Mouse (Mus musculus) ovary, adult 18-20 months (tissue): Measurements from ENCODE around the gene Spryd4.
A peak's percentile ranks its signal among the peaks of the same experiment; 100 is the strongest.
"Not testable (repeated sequence)": the region's sequence is repeated elsewhere in the genome, so short reads cannot be mapped to it uniquely, and the experiment has no call there.

Experiments used
- DNase-seq: peaks from one replicate; pipeline ENCODE4 v3.0.0; 2022; ENCODE audit warnings: low spot score, mixed read lengths

Spryd4 gene

DNA sequence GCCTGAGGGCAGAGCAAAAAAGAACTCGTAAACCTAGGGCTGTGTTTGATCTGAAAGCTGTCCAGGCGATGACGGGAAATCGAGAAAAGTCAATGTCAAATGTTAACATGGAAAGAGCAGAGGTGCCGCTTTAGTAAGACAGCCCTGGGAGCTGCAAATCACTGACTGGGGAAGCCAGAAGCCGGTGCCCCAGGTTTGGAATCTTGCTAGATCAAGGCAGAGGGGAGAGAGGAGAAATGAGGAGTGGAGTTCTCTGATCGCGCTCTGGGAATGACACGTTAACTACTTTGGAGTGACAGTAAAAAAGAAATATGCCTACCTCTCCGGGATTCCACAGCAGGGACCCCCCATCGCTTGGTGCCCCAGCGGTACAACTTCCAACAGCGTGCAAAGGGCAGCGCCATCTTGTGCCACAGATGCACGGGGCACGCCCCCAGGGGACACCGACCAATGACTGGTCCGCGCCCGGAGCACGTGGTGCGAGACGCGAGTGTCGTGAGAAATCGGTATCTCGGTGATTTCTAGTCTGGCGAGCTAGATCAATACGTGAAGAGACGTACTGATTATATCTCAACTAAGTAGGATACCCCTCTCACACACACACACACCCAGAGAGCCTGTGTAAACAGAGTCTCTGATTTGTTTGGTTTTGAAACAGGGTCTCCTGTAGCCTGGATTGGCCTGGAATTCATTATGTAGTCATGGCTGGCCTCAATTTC is at the start of gene Spryd4:
TSS of gene Spryd4 (minus strand) at position 418 of the 719 bp plus-strand sequence.
- peak; percentile 77 for DNase-seq

DNA sequence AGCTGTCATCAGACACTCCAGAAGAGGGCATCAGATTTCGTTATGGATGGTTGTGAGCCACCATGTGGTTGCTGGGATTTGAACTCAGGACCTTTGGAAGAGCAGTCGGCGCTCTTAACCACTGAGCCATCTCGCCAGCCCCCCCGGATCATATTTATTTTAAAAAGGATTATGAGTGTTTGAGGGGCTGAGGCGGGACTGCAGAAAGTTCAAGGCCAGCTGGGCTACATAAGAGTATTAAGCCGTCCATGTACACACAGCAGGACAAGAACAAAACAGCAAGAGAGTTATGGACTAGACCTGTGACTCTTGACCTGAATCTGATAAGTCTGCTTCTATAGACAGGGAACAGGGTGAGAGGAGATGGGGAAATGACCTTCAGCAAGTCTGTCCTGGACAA is 48.8 kb upstream of the Spryd4 start:
- not testable (repeated sequence) for DNase-seq

DNA sequence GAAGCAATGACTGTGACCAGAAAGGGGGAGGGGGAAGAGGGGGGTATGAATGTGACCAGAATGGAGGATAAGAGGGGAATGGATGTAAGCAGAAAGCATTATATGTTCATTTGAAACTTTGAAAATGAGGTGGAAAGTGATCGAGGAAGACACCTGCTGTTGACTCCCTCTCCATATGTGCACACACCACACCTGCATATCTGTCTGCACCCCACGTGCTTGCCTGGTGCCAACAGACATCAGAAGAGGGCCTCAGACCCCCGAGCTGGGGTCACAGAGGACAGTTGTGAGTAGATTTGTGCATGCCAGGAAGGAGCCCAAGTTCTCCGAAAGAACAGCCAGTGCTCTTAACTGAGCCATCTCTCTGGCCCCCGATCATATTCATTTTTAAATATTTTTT is 48.3 kb upstream of the Spryd4 start:
- no peak for DNase-seq

DNA sequence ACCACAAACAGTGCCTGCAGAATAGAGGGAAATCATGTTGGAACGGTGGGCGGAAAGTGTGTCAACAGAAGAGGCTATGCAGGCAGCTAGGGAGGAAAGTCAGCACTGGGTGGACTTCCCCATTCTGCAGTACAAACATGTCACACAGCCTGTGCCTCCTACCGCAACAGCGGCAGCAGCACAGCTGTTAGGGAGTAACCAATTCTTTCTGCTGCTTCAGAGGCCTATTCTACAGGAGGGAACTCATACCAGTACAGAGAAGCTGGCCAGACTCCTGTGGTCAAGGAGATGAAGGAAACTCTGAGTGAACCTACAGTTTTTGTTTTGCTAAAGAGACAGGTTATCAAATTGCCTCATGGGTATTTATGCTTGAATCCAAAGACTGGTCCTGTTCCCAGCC is 47.3 kb upstream of the Spryd4 start:
- no peak for DNase-seq

DNA sequence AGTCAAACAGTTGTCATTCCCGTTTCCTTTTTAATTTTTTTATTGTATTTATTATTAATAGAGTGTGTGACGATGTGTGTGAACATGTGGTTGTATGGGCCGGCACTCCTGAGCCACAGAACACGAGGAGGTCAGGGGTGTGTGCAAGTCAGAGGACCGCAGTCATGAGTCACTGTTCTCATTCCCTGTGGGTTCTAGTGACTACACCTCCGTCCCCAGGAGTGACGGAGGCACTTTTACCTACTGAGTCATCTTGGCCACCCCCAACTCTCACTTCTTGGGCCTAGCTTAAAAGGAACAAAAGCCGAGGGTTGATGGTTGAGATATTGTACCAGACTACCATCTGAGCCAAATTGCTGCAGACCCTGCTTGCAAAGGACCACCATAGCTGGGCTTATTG is 44.7 kb upstream of the Spryd4 start:
- DNase-seq, result no peak

DNA sequence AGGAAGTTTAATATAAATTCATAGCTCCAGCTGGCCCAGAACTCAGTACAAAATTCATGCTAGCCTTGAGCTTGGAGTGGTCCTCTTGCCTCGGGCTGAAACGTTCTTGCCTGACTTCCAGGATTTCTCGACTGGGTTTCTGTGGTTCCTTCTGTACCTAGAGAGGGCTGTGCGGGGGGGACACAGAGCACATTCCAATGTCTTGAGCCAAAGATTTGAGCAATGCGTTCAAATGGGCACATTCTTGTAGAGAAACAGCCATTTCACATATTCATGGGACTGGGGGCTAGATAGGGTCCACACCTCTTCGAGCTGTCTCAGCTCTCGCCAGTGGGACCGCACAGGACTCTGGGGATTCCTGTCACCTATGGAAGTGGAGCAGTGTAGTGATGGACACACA is 44.3 kb upstream of the Spryd4 start:
- no peak for DNase-seq

DNA sequence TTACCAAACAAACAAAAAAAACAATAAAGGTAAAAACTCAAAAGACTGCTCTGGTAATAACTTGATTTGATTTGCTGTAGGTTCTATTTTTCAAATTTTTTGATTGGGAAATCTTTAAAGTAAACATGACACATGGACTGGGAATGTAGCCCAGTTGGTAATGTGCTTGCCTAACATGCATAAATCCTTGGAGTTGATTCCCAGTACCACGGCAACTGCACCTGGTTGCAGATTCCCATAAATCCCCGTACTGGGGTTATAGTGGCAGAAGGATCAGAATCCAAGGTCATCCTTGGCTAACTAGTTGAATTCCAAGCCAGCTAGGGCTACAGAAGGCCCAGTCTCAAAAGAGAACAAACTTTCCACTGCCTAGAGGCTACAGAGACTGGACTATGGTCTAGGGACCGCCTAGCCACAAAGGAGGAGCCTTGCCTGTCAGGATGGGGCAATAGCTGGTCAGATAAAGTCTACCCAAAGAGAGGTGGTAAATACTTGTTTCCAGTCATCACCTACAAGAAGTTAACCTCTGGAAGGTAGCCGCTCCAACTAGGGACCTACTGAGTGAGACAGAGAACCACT is 42.2 kb upstream of the Spryd4 start, which contains the start of gene Apon:
TSS of gene Apon (plus strand) at position 420 of the 579 bp plus-strand sequence.
- no peak for DNase-seq

DNA sequence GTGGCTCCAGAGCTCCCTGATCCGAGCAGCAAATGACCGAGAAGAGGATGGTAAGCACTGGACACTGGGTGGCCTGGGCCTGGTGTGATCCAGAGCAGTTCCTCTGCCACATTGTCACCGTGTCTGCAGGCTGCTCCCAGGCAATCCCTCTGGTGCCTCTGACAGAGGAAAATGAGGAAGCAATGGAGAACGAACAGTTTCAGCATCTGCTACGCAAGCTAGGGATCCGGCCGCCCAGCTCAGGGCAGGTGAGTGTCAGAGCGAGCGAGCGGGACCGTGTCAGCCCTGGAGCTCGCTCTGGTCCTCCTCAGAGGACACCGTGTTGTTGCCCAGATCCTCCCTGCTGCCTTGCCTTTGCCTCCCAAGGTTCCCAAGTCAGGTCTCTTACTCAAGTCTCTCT is 39.0 kb upstream of the Spryd4 start:
- no peak for DNase-seq

DNA sequence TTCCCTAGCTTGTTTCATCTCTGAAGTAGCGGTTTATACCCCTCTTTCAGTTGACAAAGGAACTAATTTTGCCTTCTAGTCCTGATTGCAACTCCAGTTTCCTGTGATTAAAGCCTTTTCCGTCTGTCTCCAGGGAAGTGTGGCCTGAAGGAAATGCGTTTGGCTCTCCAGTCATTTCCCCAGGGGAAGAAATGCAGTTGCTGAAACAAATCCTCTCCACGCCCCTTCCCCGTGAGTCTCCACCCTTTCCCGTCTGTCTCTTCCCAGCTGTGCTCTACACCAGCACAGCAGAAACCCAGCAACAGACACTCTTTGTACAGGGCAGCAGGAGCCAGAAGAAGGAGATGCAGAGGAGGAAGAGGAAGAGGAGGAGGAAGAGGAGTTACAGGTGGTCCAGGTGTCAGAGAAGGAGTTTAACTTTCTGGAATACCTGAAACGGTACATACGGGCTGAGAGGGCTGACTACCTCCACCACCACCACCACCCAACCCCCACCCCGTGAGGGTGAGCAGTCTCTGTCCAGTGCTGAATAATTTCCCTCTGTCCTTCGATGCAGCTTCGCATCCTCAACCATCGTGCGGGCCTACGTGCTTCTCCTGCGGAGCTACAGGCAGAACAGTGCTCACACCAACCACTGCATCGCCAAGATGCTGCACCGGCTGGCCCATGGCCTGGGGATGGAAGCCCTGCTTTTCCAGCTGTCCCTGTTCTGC is 35.6 kb upstream of the Spryd4 start:
- DNase-seq, result no peak

DNA sequence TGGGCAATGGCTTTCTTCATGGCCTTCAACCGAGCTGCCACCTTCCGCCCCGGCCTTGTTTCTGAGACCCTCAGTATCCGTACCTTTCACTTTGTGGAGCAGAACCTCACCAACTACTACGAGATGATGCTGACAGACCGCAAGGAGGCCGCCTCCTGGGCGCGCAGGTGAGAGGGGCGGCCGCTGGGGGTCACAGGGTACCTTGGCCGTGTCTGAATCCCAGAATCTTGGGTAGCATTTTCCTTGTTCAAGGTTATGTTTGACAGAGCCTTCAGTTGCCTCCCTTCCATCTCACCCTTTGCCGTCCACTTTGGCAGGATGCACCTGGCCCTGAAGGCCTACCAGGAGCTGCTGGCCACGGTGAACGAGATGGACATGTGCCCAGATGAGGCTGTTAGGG is 32.5 kb upstream of the Spryd4 start:
- DNase-seq, result no peak

DNA sequence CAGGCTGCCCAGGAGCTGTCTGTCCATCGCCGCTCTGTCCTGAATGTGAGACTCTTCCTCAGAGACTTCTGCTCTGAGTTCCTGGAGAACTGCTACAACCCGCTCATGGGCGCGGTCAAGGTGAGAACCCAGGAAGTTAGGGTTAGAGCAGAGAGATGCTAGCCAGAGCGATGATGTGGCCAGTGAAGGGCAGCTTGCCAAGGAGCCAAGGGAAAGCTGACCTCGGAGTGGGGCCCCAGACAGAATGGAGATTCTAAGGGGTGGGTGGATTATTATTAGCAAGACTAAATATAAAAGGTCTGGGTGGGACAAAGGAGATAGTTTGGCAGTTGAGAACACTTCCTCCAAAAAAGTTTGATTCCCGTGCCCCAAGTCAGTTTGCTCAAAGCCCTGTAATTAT is 31.6 kb upstream of the Spryd4 start:
- DNase-seq, result no peak

DNA sequence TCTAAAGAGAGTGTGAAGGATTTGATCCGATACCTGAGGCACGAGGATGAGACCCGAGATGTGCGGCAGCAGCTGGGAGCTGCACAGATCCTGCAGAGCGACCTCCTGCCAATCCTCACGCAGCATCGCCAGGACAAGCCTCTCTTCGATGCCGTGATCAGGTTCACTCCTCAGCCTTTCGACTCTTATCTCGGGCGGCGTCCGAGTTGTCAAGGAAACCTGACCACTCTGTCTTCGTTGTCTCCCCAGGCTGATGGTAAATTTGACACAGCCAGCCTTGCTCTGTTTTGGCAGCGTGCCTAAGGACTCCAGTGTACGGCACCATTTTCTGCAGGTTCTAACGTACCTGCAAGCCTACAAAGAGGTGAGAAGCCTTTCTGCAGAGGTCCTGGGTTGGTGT is 28.5 kb upstream of the Spryd4 start:
- no peak for DNase-seq

DNA sequence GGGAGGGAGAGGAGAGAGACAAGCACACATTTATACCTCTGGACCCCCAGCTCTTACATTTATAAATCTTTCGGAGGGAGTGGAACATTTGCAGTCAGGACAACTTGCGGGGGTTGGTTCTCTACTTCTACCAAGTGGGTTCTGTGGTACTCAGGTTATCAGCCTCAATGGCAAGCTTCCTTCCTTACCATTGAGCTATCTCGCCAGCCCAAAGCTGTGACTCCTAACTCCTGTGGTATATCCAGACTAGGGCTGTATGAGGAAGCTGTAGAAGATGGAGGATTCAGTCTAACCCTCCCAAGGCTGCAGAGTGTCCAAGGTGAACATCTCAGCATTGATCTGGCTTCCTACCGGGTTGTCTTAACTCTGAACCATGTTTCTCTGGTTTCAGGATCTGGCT is 27.5 kb upstream of the Spryd4 start:
- no peak for DNase-seq

DNA sequence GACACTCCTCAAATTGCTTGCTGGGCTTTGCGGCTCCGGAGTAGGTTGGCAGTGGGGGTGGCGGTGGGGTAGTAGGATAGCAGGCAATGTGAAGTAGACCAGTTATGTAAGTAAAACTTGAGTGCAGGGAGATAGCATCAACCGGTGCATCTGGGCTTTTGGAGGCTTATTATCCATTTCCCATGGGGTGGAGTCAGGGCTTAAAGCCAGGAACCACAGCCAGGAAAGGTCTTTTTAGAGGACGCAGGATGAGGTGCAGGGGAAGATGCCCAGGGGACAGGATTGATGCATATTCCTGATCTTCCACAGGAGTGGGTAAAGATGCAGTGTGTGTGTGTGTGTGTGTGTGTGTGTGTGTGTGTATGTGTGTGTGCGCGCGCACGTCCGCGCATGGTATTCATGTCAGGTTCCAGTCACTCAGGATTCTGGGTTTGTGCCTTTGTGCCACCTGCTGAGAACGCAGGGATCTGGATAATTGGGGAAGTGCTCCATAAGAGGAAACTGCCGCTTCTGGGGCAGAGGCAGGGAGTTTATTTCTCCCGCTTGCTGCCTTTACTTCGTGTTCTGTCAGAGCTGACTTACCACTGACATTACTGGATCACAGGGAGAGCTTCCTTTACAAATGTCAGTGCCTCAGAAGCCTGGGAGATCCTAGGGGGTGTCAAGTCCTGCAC is 26.3 kb upstream of the Spryd4 start:
- DNase-seq, result no peak

DNA sequence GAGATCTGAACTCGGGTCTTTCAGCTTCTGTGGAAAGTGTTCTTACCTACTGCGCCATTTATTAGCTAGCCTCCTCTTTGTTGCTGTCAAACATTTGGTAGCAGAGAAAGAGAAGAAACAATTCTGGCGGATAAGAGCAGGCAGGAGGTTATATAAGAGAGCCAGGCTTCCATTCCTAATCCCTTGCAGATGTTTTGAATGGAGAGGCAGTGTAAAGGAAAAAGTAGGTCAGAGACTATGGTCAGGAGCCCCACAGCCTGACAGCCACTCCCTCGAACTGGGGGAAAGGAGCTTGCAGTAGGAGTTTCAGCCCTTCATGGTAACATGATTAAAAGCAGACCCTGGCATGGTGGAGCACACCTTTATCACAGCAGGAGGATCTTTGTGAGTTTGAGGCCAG is 24.7 kb upstream of the Spryd4 start:
- no peak for DNase-seq

DNA sequence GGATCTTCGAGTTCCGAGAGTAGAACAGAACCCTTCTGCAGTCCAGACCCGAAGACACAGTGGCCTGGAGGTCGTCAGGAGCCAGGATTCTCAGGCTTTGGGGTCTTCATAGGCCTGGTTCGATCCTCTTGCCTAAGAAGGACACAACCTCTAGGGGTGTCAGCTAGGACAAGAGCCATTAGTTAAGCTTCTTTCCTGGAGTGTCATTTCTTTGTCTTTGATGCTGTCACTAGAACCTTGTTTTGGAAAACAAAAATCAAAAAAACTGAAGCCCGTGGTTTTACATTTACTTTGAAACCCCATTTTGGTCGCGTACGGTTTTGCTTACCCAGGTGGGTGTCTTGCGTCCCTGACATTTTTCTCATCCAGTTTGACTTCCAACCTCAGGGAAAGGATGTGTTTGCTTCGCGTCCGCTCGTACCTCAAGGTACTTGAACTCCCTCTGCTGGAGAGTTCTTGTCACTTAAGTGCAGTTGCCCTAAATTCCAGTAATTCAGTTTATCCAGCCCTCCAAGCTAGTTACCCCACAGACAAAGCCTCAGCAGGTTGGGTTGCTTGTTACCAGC is 20.9 kb upstream of the Spryd4 start:
- DNase-seq, result no peak

DNA sequence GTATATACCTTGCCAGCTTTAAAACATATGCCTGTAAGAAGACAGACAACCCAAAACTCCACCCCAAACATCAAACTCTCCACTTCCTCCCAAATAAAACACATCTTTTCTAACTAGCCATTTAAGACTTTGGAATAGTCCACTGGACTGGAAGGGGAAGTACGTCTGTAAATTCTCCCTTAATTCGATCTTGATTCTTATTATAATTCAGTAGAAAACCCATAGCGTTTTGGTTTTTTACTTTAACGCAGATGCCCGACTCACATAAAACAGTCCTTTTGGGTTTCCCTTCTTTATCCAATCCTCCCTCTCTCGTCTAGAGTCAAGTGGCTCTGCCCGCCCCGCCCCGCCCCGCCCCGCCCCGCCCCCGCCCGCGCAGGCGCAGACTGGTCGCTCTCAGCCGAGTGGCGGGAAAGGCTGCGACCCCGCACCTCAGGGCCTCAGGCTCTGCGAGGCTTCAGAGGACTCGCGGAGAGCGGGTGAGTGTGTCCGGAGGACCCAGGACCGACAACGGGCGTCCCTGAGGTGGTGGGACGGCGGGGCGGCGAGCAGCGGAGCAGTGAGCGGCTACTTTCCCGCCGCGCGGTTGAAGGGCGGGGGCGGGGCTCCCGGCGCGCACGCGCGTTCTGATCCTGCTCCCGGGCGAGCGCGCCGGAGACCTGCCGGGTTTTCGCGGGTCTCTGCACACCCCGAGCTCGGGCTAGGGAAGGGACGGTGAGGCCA is 20.3 kb upstream of the Spryd4 start, which contains the start of gene Timeless:
TSS of gene Timeless (plus strand) at position 369 of the 723 bp plus-strand sequence.
- DNase-seq, result peak; percentile 66

DNA sequence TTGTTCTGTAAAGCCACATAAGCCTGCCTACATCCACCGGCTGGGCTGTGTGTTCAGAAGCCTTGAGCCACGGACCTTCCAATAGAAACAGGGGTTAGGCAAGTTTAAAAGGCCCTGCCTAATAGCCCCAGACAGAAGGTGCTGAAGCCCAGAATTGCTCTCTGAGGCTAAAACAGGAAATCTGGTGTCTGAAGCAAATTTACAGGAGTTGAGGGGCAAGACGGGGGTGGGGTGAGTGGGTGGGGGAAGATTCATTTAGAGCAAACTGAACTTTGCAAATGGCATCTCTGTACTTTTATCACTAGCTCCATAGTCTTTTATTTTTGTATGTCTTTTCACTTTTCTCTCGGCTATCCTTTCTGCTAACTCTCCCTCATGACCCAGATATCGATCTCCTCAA is 19.5 kb upstream of the Spryd4 start:
- DNase-seq, result no peak

DNA sequence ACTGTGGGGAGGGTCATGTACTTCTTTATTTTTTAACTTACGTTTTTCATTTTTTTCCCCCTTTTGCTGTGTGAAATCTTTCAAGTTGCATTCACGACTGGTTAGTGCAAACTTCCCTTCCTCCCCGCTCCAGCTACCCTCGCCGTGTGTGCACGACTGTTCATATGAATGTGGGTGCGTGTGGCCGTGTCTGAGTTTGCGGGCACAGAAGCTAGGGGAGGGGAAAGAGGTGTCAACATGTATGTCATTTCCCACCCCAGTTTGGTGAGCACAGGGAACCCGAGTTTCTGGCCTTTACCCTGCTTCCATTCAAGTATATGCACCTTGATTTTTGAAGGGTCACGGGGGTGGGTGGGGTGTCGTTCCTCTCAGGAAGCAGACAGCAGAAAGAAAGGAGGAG is 19.0 kb upstream of the Spryd4 start:
- DNase-seq, result no peak

DNA sequence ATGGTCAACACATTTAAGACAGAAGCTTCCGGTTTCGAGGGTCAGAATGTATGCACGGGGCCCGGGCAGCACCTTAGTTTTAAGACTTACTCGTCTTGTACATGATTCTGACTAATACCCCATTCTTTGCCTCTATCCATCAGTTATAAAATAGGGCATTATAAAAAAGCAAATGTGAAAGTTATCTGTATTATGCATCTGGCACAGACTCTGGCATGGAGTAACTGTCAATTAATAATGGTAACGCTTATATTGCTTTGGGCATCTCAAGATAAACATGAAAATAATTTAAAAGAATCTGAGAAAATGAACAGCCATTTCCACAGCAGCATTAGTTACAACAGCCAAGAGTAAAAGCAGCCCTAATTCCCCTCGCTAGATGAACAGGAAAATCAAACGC is 16.4 kb upstream of the Spryd4 start:
- no peak for DNase-seq

DNA sequence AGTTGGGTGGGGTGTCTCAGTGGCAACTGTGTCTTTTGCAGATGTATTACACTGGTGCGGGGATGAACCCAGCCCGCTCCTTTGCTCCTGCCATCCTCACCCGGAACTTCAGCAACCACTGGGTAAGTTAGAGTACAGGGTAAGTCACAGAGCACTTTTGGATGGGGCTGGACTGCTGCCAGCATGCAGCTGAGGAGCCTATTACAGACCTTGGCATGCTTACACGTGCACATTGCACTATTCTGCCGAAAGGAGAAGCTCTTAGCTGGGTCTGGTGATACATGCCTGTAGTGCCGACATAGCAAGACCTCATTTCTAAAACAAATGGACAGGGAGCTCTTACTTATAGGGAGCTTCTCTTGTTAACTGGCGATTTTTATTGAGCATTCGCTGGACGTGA is 16.0 kb upstream of the Spryd4 start:
- no peak for DNase-seq

DNA sequence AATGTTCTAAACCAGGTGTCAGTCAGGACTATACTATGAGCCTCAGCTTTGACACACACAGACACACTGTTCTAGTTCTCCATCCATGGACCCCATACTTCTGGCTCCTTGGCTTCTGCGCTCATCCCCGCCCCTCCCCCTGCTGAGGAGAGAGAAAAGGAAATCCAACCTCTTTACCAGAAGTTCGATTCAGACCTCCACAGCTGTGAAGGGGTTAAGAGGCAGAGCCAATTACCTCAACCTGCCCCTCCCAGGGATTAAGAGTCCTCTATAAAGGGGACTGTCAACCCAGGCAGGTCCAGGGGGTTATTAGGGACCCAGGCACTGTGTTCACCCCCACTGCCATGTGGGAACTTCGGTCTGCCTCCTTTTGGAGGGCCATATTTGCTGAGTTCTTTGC is 13.9 kb upstream of the Spryd4 start, which contains the start of gene Mip:
TSS of gene Mip (plus strand) at position 301 of the 400 bp plus-strand sequence.
- no peak for DNase-seq
